Mouse (Mus musculus) CH12.LX (cell line): ENCODE measurements around the gene Wnt5b. TPM values are rescaled to one million over a fixed set of nuclear protein-coding genes. Genes with fewer than 3 reads are reported as not detected.
A peak's percentile ranks its signal among the peaks of the same experiment; 100 is the strongest.

ENCODE experiments used
- DNase-seq: peaks from one replicate; pipeline ENCODE4 v3.0.0-alpha.2; 2013; ENCODE audit errors: extremely low read depth
- H3K27ac ChIP-seq: 2 replicates; pipeline ENCODE4 v1.5.1; 2012; ENCODE audit warnings: low read depth, mild to moderate bottlenecking, control low read depth, moderate library complexity; ENCODE audit not compliant: insufficient read depth
- H3K27me3 ChIP-seq: replicated peaks from 2 replicates; pipeline ENCODE3; 2012; ENCODE audit warnings: inconsistent platforms
- H3K36me3 ChIP-seq, 2 experiments: replicated peaks in 1 of 2; 2 replicates each; pipeline versions ENCODE3 to v1.6.1; 2012; ENCODE audit warnings: inconsistent platforms in 1 of 2, low read length in 1 of 2, mild to moderate bottlenecking in 1 of 2, mixed read lengths in 1 of 2, moderate library complexity in 1 of 2; ENCODE audit not compliant: control insufficient read depth in 1 of 2, insufficient read depth in 1 of 2
- H3K4me1 ChIP-seq, 2 experiments: 2 replicates each; pipeline ENCODE4 v1.6.1; 2012; ENCODE audit warnings: inconsistent platforms in 1 of 2, moderate library complexity in 1 of 2; ENCODE audit not compliant: insufficient read depth in 2 of 2, control insufficient read depth in 1 of 2
- H3K4me2 ChIP-seq: 2 replicates; pipeline ENCODE4 v1.6.1; 2012; ENCODE audit warnings: low read depth, mild to moderate bottlenecking, control low read depth; ENCODE audit not compliant: poor library complexity, insufficient read depth, severe bottlenecking
- H3K4me3 ChIP-seq, 3 experiments: fragments of 150-350 bp in 1 of 3; sonication (generic) in 1 of 3; replicated peaks in 1 of 3; 2 replicates each; pipeline versions ENCODE3 to v1.5.1; 2011 to 2012; ENCODE audit warnings: low read depth in 2 of 3, low read length in 2 of 3, mild to moderate bottlenecking in 2 of 3, moderate library complexity in 2 of 3, control low read depth in 1 of 3, improper control_type of control experiment in 1 of 3, inconsistent platforms in 1 of 3, mixed read lengths in 1 of 3; ENCODE audit not compliant: poor library complexity in 1 of 3
- H3K79me2 ChIP-seq: replicated peaks from 2 replicates; pipeline ENCODE4 v1.6.1; 2012; ENCODE audit warnings: mild to moderate bottlenecking, moderate library complexity; ENCODE audit not compliant: control insufficient read depth, poor library complexity, insufficient read depth, severe bottlenecking; ENCODE audit errors: extremely low read depth
- H3K9ac ChIP-seq: 2 replicates; pipeline ENCODE4 v1.6.1; 2012; ENCODE audit warnings: low read depth, mild to moderate bottlenecking, control low read depth, moderate library complexity; ENCODE audit not compliant: insufficient read depth
- H3K9me3 ChIP-seq: replicated peaks from 2 replicates; pipeline ENCODE3; 2012; ENCODE audit warnings: low read length, inconsistent platforms, mixed read lengths
- BHLHE40 ChIP-seq: IDR thresholded peaks from 2 replicates; pipeline ENCODE4 v1.6.1; 2011; ENCODE audit warnings: mild to moderate bottlenecking, low read depth, low read length, improper control_type of control experiment
- CHD1 ChIP-seq: IDR thresholded peaks from 2 replicates; pipeline ENCODE4 v1.6.1; 2012; ENCODE audit warnings: low read depth, low read length, improper control_type of control experiment, inconsistent platforms
- CHD2 ChIP-seq: IDR thresholded peaks from 2 replicates; pipeline ENCODE4 v1.6.1; 2011; ENCODE audit warnings: low read length, improper control_type of control experiment
- E2F4 ChIP-seq: IDR thresholded peaks from 2 replicates; pipeline ENCODE4 v1.6.1; 2011; ENCODE audit warnings: low read depth, low read length, improper control_type of control experiment; ENCODE audit not compliant: insufficient replicate concordance
- ETS1 ChIP-seq: conservative IDR thresholded peaks from 2 replicates; pipeline ENCODE4 v1.6.1; 2012; ENCODE audit warnings: low read depth, mild to moderate bottlenecking, inconsistent platforms, low read length, improper control_type of control experiment, moderate library complexity
- HCFC1 ChIP-seq: IDR thresholded peaks from 2 replicates; pipeline ENCODE4 v1.6.1; 2012; ENCODE audit warnings: low read depth, mild to moderate bottlenecking, inconsistent platforms, low read length, improper control_type of control experiment
- IRF4 ChIP-seq: IDR thresholded peaks from 2 replicates; pipeline ENCODE4 v1.6.1; 2014; ENCODE audit warnings: low read depth, mild to moderate bottlenecking, inconsistent platforms, low read length, improper control_type of control experiment
- JUND ChIP-seq: conservative IDR thresholded peaks from 2 replicates; pipeline ENCODE4 v1.6.1; 2011; ENCODE audit warnings: low read depth, low read length, improper control_type of control experiment
- KAT2A ChIP-seq: IDR thresholded peaks from 2 replicates; pipeline ENCODE4 v1.6.1; 2012; ENCODE audit warnings: low read length, improper control_type of control experiment, inconsistent platforms; ENCODE audit not compliant: insufficient replicate concordance
- MAFK ChIP-seq: IDR thresholded peaks from 2 replicates; pipeline ENCODE4 v1.6.1; 2011; ENCODE audit warnings: low read length, improper control_type of control experiment; ENCODE audit not compliant: insufficient replicate concordance
- MAX ChIP-seq: IDR thresholded peaks from 2 replicates; pipeline ENCODE4 v1.6.1; 2011; ENCODE audit warnings: low read length, improper control_type of control experiment
- MEF2A ChIP-seq: IDR thresholded peaks from 2 replicates; pipeline ENCODE4 v1.6.1; 2014; ENCODE audit warnings: low read depth, mild to moderate bottlenecking, inconsistent platforms, low read length, improper control_type of control experiment, borderline replicate concordance
- POLR2A ChIP-seq: IDR thresholded peaks from 2 replicates; pipeline ENCODE4 v1.6.1; 2011; ENCODE audit warnings: low read depth, mild to moderate bottlenecking, improper control_type of control experiment, low read length
- POLR2AphosphoS2 ChIP-seq: IDR thresholded peaks from 2 replicates; pipeline ENCODE4 v1.6.1; 2011; ENCODE audit warnings: low read depth, low read length, improper control_type of control experiment
- RCOR1 ChIP-seq: conservative IDR thresholded peaks from 2 replicates; pipeline ENCODE4 v1.6.1; 2012; ENCODE audit warnings: low read depth, mild to moderate bottlenecking, inconsistent platforms, low read length, improper control_type of control experiment
- TBP ChIP-seq: conservative IDR thresholded peaks from 2 replicates; pipeline ENCODE4 v1.6.1; 2011; ENCODE audit warnings: low read depth, low read length, improper control_type of control experiment
- TCF12 ChIP-seq: IDR thresholded peaks from 2 replicates; pipeline ENCODE4 v1.6.1; 2014; ENCODE audit warnings: low read depth, mild to moderate bottlenecking, inconsistent platforms, low read length, improper control_type of control experiment
- UBTF ChIP-seq: IDR thresholded peaks from 2 replicates; pipeline ENCODE4 v1.6.1; 2012; ENCODE audit warnings: low read depth, mild to moderate bottlenecking, inconsistent platforms, low read length, improper control_type of control experiment, moderate library complexity
- USF1 ChIP-seq: IDR thresholded peaks from 2 replicates; pipeline ENCODE4 v1.6.1; 2014; ENCODE audit warnings: low read depth, mild to moderate bottlenecking, inconsistent platforms, low read length, improper control_type of control experiment
- ZMIZ1 ChIP-seq: IDR thresholded peaks from 2 replicates; pipeline ENCODE4 v1.6.1; 2012; ENCODE audit warnings: low read depth, mild to moderate bottlenecking, inconsistent platforms, low read length, improper control_type of control experiment
- dilution Hi-C: fragments of 300-500 bp; cut with MboI; formaldehyde crosslinking; loops from 2 replicates; pipeline ENCODE4 v1.14.3; 2020; ENCODE audit warnings: low sequenced_read_pairs; ENCODE audit not compliant: extremely low pct_unique_long_range_greater_than_20kb, extremely low pct_ligation_motif_present
- in situ Hi-C: fragments of 300-500 bp; cut with MboI; formaldehyde crosslinking; loops from 3 replicates; pipeline ENCODE4 v1.14.3; 2019; ENCODE audit warnings: low sequenced_read_pairs, low pct_ligation_motif_present, low pct_unique_long_range_greater_than_20kb, mixed read lengths
- polyA plus RNA-seq: library from polyadenylated mRNA; unstranded; fragments of >175 nt; gene quantifications from 2 replicates; pipeline ENCODE4 v1.2.1, GENCODE M21; 2012; ENCODE audit warnings: low read depth; ENCODE audit not compliant: insufficient read length
- total RNA-seq, 2 experiments: library from RNA; depleted of rRNA; stranded (reverse); fragments of 300-350 nt in 1 of 2; fragments of >200 nt in 1 of 2; gene quantifications; 2 replicates each; pipeline ENCODE4 v1.2.3; 2012 to 2014

Wnt5b gene
- total and polyA plus RNA-seq, 3 experiments: 1.2 to 2.0 (median 1.5) TPM

DNA sequence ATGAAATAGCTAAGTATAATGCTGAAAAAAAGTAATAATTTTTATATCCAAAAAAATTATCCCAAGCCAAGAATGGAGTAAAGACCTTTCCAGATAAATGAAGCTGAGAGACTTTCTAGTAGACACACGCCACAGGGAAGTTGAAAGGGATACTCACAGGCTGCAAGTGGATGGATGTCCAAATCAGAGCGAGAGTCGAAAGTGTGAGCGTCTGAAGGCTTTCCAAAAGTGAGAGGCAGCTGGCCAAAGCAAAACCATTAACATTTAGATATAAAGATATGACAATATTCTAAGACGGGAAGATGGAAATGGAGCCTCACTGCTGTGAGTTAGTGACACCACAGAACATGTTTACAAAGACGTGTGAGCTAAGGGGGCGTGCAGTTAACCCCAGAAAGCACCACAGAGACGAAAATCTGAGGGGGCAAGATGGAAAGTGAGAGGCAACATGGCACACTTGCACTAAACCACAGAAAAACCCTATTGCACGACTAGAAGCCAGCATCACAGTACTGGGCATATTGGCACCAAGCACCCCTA is 10.9 kb downstream of the Wnt5b start:
- no peaks in the 10 kb centered on the region for H3K9me3 ChIP-seq
- H3K4me2 ChIP-seq: peak overlapping the region; percentile 45; the same call in 1 of the 2 replicates
- peaks cover 5 to 15% of the 10 kb centered on the region in 2 experiments for H3K4me1 ChIP-seq
- H3K79me2 ChIP-seq: no peaks in the 10 kb centered on the region
- no peak overlapping the region for H3K9ac ChIP-seq
- dilution Hi-C loops: no loop called here
- no peak overlapping the region for H3K27ac ChIP-seq
- no peak for DNase-seq
- no peaks in the 10 kb centered on the region for H3K36me3 ChIP-seq
- H3K27me3 ChIP-seq: no peaks in the 10 kb centered on the region
- TF ChIP-seq JUND: no peak
- TF ChIP-seq POLR2AphosphoS2: no peak
- TF ChIP-seq TBP: no peak
- TF ChIP-seq ZMIZ1: no peak
- TF ChIP-seq MEF2A: no peak
- no peak for TF ChIP-seq UBTF
- TF ChIP-seq BHLHE40: no peak
- TF ChIP-seq MAX: no peak
- TF ChIP-seq RCOR1: no peak
- TF ChIP-seq CHD2: no peak
- TF ChIP-seq USF1: no peak
- TF ChIP-seq HCFC1: no peak
- no peak for TF ChIP-seq ETS1
- no peak for TF ChIP-seq MAFK
- TF ChIP-seq KAT2A: no peak
- no peak for TF ChIP-seq TCF12
- no peak for TF ChIP-seq POLR2A
- TF ChIP-seq IRF4: no peak
- TF ChIP-seq CHD1: no peak
- in situ Hi-C loops: no loop called here
- H3K4me3 ChIP-seq: no peak overlapping the region

DNA sequence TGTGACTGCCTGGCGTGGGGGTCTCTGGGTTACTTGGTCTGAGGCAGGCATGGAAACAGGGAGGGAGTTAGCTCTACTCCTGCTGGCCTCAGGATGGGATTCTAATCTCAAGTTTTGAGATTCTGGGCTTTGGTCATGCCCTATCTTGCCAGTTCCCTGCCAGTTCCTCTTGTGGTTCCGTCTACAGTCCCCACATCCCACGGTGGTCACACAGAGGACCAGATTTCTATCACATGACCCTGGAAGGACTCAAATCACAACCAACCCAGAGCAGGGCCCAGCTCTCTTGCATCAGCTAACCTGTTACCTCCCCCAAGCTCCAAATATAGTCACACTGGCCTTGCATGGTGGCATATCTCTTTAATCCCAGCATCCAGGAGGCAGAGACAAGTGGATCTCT is 14.5 kb downstream of the Wnt5b start:
- Histone ChIP-seq H3K4me3 (no peak overlapping the region), H3K4me1 (peaks cover 21 to 33% of the 10 kb centered on the region in 2 experiments), H3K9ac (no peak overlapping the region), H3K27ac (no peak overlapping the region), H3K27me3 (no peaks in the 10 kb centered on the region), H3K36me3 (no peaks in the 10 kb centered on the region), H3K79me2 (no peaks in the 10 kb centered on the region), H3K4me2 (no peak overlapping the region), H3K9me3 (no peaks in the 10 kb centered on the region)
- dilution Hi-C loops: no loop called here
- in situ Hi-C loops: no loop called here
- TF ChIP-seq IRF4 (0 out of 2 replicates have a peak, but pooled peaks have one; percentile 6), E2F4 (no peak), MEF2A (peak; percentile 41; the same call in 1 of the 2 replicates)
- DNase-seq: no peak
